Mouse (Mus musculus) midbrain, embryonic 16.5 days (tissue): ENCODE data around the gene Wdr74. TPM values are rescaled to one million over a fixed set of nuclear protein-coding genes. Genes with fewer than 3 reads are reported as not detected.
A peak's percentile ranks its signal among the peaks of the same experiment; 100 is the strongest.

Source experiments
- ATAC-seq: fragments of 200-750 bp; cut with Nextera tagmentation; 2 replicates; pipeline ENCODE4 v1.8.0; 2017; ENCODE audit warnings: moderate TSS enrichment
- H3K27ac ChIP-seq: fragments of 300-500 bp; sonication (generic); 2 replicates; pipeline ENCODE4 v1.5.1; 2014; ENCODE audit warnings: mild to moderate bottlenecking, low read length, mixed read lengths
- H3K27me3 ChIP-seq: fragments of 300-500 bp; sonication (generic); 2 replicates; pipeline ENCODE4 v1.6.1; 2014; ENCODE audit warnings: low read depth, low read length, mixed read lengths; ENCODE audit not compliant: control insufficient read depth, insufficient read depth
- H3K36me3 ChIP-seq: fragments of 300-500 bp; sonication (generic); 2 replicates; pipeline ENCODE4 v1.6.1; 2014; ENCODE audit warnings: mild to moderate bottlenecking, low read length, moderate library complexity, mixed read lengths; ENCODE audit not compliant: control insufficient read depth, insufficient read depth
- H3K4me1 ChIP-seq: fragments of 300-500 bp; sonication (generic); 2 replicates; pipeline ENCODE4 v1.6.1; 2014; ENCODE audit warnings: mild to moderate bottlenecking, low read length, mixed read lengths; ENCODE audit not compliant: control insufficient read depth, insufficient read depth
- H3K4me2 ChIP-seq: fragments of 300-500 bp; sonication (generic); 2 replicates; pipeline ENCODE4 v1.6.1; 2014; ENCODE audit warnings: mild to moderate bottlenecking, low read length, mixed read lengths
- H3K4me3 ChIP-seq: fragments of 300-500 bp; sonication (generic); 2 replicates; pipeline ENCODE4 v1.5.1; 2014; ENCODE audit warnings: low read depth, mild to moderate bottlenecking, low read length, moderate library complexity, mixed read lengths
- H3K9ac ChIP-seq: fragments of 300-500 bp; sonication (generic); 2 replicates; pipeline ENCODE4 v1.6.1; 2014; ENCODE audit warnings: low read depth, low read length, mixed read lengths
- H3K9me3 ChIP-seq: fragments of 300-500 bp; sonication (generic); replicated peaks from 2 replicates; pipeline ENCODE4 v1.6.1; 2014; ENCODE audit warnings: mild to moderate bottlenecking, low read length, mixed read lengths; ENCODE audit not compliant: control insufficient read depth, poor library complexity, severe bottlenecking
- WGBS: fragments of 180-500 bp; shearing (Covaris S2); extraction: QIAGEN DNeasy Blood & Tissue Kit; methylation state at CpG from one replicate; pipeline ENCODE4 v1.1.7; 2014; 5-methylcytosine and 5-hydroxymethylcytosine counted together
- polyA plus RNA-seq: library from polyadenylated mRNA; unstranded; fragments of >200 nt; fragmentation: Nextera tagmentation; extraction: Ambion mirVana; gene quantifications from 2 replicates; pipeline ENCODE4 v1.2.1, GENCODE M21; 2015

Gene Wdr74
- 93.1 and 95.9 TPM in 2 replicates for polyA plus RNA-seq

DNA sequence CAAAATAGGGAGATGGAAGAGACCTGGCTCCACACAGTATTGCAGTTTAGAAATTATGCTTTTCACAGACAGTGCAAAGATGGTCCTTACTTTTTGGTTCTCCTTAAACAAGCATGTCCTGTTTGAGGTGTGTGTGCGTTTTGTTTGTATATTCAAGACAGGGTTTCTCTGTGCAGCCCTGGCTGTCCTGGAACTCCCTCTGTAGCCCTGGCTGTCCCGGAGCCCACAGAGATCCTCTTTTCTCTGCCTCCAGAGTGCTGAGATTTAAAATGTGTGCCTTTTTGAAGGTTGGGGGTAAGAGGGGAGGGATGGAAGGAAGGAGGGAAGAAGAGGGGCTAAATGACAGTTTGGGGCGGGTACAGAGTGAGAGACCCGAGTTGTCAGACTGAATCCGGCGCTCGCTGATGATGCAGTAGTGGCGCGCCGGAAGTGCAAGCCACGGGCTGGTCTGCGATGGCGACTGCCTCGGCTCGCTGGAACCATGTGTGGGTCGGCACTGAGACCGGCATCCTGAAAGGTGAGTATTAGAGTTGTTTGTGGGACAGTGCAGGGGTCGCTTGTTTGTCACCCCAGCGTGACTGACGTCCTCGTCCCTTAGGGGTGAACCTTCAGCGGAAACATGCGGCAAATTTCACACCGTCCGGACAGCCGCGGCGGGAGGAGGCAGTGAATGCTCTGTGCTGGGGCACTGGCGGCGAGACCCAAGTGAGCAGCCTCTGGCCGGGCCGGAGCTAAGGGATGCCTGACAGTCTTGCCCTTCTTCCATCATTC is at the start of gene Wdr74:
Gene Wdr74 (plus strand): TSS at position 439 of the 771 bp plus-strand sequence.
- peak; percentile 94 for ATAC-seq
- WGBS = under 1% methylated on average over 32 of the region's 32 CpGs
- H3K9ac ChIP-seq = peak within 1 kb of the TSS; percentile 72
- peak within 1 kb of the TSS; percentile 83 for H3K27ac ChIP-seq
- H3K4me3 ChIP-seq = peak within 1 kb of the TSS; percentile 71
- H3K4me1 ChIP-seq = peaks cover 19% of the 10 kb centered on the region
- no peaks in the 10 kb centered on the region for H3K27me3 ChIP-seq
- no peaks in the 10 kb centered on the region for H3K9me3 ChIP-seq
- H3K36me3 ChIP-seq = peaks cover 9% of the 10 kb centered on the region
- peak within 1 kb of the TSS; percentile 98 for H3K4me2 ChIP-seq

- Histone ChIP-seq H3K9me3 (no peaks in the 10 kb centered on the region), H3K4me3 (no peak overlapping the region), H3K27ac (peak overlapping the region; percentile 43), H3K27me3 (no peaks in the 10 kb centered on the region), H3K36me3 (no peaks in the 10 kb centered on the region), H3K9ac (no peak overlapping the region), H3K4me2 (no peak overlapping the region), H3K4me1 (peaks cover 4% of the 10 kb centered on the region; the same call in 1 of the 2 replicates)
- ATAC-seq = peak; percentile 63
- WGBS = 30% methylated on average over 9 of the region's 9 CpGs
Observed at GRCm38 (mm10) chr19:8691871-8692539, 43.6 kb upstream of the Wdr74 start.

DNA sequence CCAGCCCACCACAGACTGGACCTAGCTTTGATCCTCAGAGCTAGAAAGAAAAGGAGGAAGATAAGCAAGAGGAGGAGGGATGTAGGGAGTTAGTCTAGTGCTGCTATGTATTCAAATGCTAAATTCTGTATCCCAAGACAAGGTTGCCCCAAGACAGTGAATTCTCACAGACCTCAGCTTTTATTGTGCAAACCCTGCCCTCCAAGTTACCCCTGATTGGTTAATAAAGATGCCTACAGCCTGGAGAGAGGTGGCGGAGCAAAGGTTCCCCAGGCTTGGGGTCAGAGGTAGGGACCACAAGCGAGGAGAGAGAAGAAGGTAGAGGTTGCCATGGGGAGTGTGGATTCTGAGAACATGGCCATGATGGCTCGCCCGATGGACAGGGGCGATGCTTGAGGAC is 42.9 kb upstream of the Wdr74 start:
- H3K9me3 ChIP-seq = no peaks in the 10 kb centered on the region
- H3K4me2 ChIP-seq = no peak overlapping the region
- 0 out of 2 replicates have a peak overlapping the region, but pooled peaks have one; percentile 13 for H3K27ac ChIP-seq
- H3K4me1 ChIP-seq = peaks cover 4% of the 10 kb centered on the region; the same call in 1 of the 2 replicates
- 61% methylated on average over 5 of the region's 5 CpGs for WGBS
- H3K36me3 ChIP-seq = no peaks in the 10 kb centered on the region
- H3K9ac ChIP-seq = no peak overlapping the region
- no peak overlapping the region for H3K4me3 ChIP-seq
- ATAC-seq = no peak
- no peaks in the 10 kb centered on the region for H3K27me3 ChIP-seq

DNA sequence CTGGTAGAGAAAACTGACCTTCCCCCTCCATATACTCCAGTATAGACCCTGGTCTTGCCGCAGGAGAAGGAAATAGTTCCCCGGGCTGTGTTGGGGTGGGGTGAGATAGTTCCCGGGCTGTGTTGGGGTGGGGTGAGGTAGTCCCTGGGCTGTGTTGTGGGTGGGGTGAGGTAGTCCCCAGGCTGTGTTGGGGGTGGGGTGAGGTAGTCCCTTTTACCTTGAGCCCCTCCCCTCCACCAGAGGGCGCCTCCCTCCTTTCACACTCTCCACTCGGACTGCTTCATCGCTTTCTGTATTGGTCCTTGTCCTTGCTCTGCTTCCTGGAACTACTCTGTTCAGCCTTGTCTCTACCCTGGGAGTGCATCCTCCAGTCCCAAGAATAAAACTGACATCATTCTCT is 40.3 kb upstream of the Wdr74 start:
- no peaks in the 10 kb centered on the region for H3K36me3 ChIP-seq
- peaks cover 4% of the 10 kb centered on the region; the same call in 1 of the 2 replicates for H3K4me1 ChIP-seq
- H3K4me3 ChIP-seq = no peak overlapping the region
- H3K4me2 ChIP-seq = no peak overlapping the region
- H3K9me3 ChIP-seq = no peaks in the 10 kb centered on the region
- ATAC-seq = no peak
- 61% methylated on average over 6 of the region's 6 CpGs for WGBS
- no peaks in the 10 kb centered on the region for H3K27me3 ChIP-seq
- H3K9ac ChIP-seq = no peak overlapping the region
- no peak overlapping the region for H3K27ac ChIP-seq

DNA sequence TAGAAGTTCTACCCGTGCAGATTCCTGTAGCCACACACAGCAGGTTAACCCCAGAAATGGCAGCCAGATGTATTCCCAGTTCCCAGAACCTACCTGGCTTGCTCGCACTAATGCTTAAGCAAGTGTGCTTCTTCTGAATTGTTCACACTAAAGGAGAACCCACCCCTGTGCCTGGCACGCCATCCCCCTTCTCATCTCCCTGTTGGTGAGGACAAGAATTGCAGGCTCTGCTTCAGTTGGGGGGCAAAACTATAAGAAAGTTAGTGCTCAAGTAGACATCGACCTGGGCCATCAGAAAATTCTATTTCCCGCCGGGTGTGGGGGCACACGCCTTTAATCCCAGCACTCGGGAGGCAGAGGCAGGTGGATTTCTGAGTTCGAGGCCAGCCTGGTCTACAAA is 36.0 kb upstream of the Wdr74 start:
- Histone ChIP-seq H3K4me3 (no peak overlapping the region), H3K27ac (no peak overlapping the region), H3K36me3 (no peaks in the 10 kb centered on the region), H3K9me3 (no peaks in the 10 kb centered on the region), H3K27me3 (no peaks in the 10 kb centered on the region), H3K4me2 (no peak overlapping the region), H3K9ac (no peak overlapping the region), H3K4me1 (no peaks in the 10 kb centered on the region)
- 77% methylated on average over 9 of the region's 9 CpGs for WGBS
- ATAC-seq = no peak

GRCm38 (mm10) chr19:8702458-8702857 is 33.2 kb upstream of the Wdr74 start:
- ATAC-seq = no peak
- no peak overlapping the region for H3K4me2 ChIP-seq
- H3K9me3 ChIP-seq = no peaks in the 10 kb centered on the region
- no peaks in the 10 kb centered on the region for H3K4me1 ChIP-seq
- H3K9ac ChIP-seq = no peak overlapping the region
- no peaks in the 10 kb centered on the region for H3K27me3 ChIP-seq
- WGBS = 58% methylated on average over 3 of the region's 3 CpGs
- H3K27ac ChIP-seq = no peak overlapping the region
- peaks cover 8% of the 10 kb centered on the region for H3K36me3 ChIP-seq
- no peak overlapping the region for H3K4me3 ChIP-seq

DNA sequence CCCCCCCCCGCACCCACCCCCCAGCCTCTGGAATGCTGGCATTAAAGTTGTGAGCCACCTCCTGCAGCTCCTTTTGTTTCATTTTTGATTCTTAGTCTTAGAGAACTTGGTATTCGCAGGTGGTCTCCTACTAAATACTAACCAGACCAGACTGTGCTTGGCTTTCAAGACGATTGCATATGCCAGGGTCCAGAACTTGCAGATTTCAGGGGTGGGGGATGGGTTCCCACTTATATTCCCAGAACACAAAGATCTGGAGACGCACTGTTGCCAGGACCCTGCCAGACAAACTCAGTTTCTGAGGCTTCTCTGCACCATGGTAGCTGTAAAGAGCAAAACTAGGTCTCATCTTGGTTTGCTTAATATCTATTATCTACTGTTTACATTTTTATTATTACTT is 32.1 kb upstream of the Wdr74 start:
- H3K9me3 ChIP-seq = no peaks in the 10 kb centered on the region
- no peaks in the 10 kb centered on the region for H3K4me1 ChIP-seq
- H3K4me3 ChIP-seq = no peak overlapping the region
- peaks cover 19% of the 10 kb centered on the region for H3K36me3 ChIP-seq
- no peak overlapping the region for H3K9ac ChIP-seq
- no peak overlapping the region for H3K4me2 ChIP-seq
- 33% methylated on average over 3 of the region's 4 CpGs for WGBS
- no peak overlapping the region for H3K27ac ChIP-seq
- ATAC-seq = no peak
- no peaks in the 10 kb centered on the region for H3K27me3 ChIP-seq

DNA sequence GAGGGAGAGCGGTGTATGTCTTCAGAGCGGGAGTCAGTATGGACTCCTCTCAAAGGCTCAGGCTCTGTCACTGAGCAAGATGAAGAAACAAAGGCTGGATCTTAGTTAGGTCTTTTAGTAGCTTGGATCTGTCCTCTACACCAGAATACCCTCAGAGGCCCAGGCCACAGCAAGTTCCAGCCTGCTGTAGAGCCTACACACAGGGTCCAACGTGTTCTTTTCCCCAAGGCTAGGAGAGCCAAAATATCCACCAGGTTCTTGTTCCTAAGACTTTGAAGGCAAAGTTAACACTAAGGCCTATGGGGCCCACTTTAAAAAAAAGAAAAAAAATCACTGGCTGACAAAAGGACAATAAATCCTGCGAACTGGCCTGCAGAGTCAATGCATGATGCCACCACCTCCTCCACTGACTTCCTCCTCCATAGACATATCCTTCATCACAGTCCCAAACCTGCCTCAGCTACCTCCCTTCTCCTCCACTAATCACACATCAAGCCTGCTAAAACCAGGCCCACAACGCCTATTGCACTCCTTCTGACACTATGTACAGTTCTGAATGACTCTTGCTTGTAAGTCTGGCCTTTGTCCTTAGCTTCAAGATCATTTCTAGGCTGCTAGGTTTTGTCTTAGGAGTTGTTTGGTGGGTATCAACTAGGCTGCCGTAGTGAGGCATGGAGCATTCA is 30.5 kb upstream of the Wdr74 start:
- Histone ChIP-seq H3K9ac (no peak overlapping the region), H3K4me2 (no peak overlapping the region), H3K27me3 (no peaks in the 10 kb centered on the region), H3K36me3 (peaks cover 34% of the 10 kb centered on the region), H3K4me1 (peaks cover under 1% of the 10 kb centered on the region), H3K9me3 (no peaks in the 10 kb centered on the region), H3K4me3 (no peak overlapping the region), H3K27ac (no peak overlapping the region)
- 77% methylated on average over 6 of the region's 6 CpGs for WGBS
- ATAC-seq = no peak
